Mouse (Mus musculus): ENCODE data around the gene Ccr2. TPM values are rescaled to one million over a fixed set of nuclear protein-coding genes. Genes with fewer than 3 reads are reported as not detected.
"Not testable (repeated sequence)": the region's sequence is repeated elsewhere in the genome, so short reads cannot be mapped to it uniquely, and the experiment has no call there.

Gene Ccr2
- total RNA-seq (2021), result 1 to 10 TPM; 1.2 to 1.5 TPM
- long read RNA-seq, experiment 1, result 0 reads
- long read RNA-seq, experiment 2, full-length matches to known transcripts, result 3 of 4 reads
- long read RNA-seq, experiment 2, partial matches to known transcripts, result 0 of 4 reads
- long read RNA-seq, experiment 2, other reads (novel, unspliced or antisense), result 1 of 4 reads

DNA sequence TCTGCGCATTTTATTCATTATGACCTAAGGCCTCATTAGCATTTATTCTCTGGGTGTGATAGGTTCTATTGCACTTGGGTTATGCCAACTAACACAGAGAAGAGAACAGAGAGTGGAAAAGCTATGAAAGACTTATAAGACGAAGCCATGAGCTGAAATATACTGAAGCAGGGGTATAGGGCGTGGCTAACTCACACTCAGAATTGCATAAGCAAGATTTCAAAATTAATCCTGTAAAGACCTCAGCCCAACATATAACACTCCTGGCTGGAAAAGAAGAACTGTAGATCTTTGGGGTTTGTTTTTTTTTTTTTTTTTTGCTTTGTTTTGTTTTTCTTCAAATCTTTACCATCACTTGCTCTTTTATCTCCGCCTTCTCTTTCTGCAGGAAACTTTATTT is at the start of gene Ccr2:
Gene Ccr2 (plus strand): TSS at position 228 of the 400 bp plus-strand sequence.
- no peak for DNase-seq (ENCODE audit: low spot score in 2 of 2)

DNA sequence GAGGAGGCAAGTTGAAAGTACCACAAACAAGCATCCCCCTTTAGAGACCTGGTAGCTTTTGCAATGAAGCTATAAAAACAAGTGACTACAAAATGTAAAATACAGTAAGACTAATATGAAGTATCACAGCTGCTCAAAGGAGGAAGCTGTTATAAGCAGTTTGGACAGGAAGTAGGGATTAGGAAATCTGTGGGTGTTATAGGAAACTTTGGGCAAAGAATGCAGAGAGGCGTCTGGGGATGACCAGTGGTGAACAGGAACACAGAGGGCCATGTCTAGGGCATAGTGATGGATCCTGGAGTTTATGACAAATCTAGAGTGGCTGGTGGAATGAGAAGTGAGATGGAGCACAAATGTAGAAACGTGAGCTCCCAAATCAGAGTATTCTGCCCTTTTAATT is 48.2 kb upstream of the Ccr2 start:
- no peak for DNase-seq (ENCODE audit: low spot score in 2 of 2)

DNA sequence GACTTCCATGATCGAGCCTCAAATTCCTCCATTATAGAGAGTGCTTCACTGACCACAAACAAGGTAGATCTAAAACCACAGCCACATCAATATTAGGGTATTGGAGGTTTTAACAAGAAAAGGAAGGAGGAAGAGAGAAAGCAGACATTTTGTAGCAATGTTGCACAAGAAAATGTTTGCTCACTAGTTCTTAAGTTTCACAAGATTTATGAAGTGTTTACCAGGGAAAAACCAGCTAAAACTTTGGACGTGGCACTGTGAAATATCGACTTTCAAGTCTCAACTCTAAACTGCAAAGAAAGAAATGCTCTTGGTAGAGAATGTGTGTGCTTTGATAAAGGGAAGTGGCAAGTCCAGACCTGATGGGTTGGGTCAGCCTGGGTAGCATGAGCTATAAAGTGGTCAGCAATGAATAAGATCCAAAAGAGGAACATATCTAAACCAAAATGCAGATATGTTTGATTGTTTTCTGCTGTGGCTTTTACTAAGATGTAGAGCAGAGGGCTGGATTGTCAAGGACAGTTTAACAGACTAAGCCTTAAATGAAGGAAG is 45.5 kb upstream of the Ccr2 start:
- no peak for DNase-seq (ENCODE audit: low spot score in 2 of 2)

DNA sequence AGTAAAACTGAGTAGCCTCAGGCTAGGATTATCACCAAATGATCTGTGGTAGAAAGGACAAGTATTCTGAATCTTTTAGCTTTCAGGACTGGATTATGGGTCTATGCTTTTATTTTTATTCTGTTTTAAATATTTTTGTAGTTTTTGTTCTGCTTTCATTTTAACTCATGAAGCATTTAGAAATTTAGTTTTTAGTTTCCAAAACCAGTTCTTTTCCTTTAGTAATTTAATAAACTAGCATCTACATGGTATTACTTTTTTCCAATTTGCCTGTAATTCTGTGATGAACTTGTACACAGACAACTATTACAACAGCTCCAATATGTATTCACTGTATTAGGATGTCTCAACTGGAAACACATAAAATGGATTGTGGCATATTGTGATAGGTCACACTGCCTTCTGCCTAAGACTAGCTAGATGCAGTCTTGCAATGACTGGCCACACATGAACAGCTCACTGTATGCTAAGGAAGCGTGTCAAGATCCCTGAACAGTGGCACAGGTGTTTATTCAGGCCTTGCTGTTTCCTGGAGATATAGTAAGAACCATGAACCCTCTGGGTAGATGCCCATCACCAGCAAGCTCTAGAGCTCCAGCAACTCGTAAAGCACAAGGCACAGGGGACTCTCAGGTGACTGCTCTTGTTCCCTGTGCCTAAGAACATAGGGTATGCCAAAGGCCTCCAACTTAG is 41.9 kb upstream of the Ccr2 start:
- no peak for DNase-seq (ENCODE audit: low spot score in 2 of 2)

DNA sequence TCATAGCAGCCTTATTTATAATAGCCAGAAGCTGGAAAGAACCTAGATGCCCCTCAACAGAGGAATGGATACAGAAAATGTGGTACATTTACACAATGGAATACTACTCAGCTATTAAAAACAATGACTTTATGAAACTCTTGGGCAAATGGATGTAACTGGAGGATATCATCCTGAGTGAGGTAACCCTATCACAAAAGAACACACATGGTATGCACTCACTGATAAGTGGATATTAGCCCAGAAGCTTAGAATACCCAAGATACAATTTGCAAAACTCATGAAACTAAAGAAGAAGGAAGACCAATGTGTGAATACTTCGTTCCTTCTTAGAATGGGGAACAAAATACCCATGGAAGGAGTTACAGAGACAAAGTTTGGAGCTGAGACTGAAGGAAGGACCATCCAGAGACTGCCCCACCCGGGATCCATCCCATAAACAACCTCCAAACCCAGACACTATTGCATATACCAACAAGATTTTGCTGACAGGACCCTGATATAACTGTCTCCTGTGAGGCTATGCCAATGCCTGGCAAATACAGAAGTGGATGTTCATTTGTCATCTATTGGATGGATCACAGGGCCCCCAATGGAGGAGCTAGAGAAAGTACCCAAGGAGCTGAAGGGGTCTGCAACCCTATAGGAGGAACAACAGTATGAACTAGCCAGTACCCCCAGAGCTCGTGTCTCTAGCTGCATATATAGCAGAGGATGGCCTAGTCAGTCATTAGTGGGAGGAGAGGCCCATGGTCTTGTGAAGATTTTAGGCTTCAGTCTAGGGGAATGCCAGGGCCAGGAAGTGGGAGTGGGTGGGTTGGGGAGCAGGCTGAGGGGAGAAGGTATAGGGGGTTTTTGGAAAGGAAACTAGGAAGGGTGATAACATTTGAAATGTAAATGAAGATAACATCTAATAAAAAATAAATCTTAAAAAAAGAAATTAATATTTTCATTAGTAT is 40.0 kb upstream of the Ccr2 start:
- not testable (repeated sequence) for DNase-seq (ENCODE audit: low spot score in 2 of 2)

DNA sequence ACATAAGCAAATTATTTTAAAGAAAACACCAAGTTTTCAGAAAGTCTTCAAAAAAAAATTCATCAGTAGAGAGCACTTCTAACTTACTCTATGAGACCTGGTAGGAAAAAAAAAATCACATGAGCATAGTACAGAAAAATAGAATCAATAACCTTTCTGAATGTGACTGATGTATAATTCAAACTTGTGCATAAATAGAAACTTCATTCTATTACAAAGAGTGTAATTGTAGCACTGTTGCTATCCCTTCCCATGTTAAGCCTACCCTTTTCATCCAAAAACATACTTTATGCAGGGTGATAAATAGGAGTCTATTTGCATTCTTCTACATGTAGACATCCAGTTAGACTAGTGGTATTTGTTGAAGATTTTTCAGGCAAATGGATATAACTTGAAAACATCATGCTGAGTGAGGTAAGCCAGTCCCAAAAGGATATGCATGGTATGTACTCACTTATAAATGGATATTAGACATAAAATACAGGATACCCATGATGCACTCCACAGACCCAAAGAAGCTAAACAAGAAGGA is 35.1 kb upstream of the Ccr2 start:
- no peak for DNase-seq (ENCODE audit: low spot score in 2 of 2)

DNA sequence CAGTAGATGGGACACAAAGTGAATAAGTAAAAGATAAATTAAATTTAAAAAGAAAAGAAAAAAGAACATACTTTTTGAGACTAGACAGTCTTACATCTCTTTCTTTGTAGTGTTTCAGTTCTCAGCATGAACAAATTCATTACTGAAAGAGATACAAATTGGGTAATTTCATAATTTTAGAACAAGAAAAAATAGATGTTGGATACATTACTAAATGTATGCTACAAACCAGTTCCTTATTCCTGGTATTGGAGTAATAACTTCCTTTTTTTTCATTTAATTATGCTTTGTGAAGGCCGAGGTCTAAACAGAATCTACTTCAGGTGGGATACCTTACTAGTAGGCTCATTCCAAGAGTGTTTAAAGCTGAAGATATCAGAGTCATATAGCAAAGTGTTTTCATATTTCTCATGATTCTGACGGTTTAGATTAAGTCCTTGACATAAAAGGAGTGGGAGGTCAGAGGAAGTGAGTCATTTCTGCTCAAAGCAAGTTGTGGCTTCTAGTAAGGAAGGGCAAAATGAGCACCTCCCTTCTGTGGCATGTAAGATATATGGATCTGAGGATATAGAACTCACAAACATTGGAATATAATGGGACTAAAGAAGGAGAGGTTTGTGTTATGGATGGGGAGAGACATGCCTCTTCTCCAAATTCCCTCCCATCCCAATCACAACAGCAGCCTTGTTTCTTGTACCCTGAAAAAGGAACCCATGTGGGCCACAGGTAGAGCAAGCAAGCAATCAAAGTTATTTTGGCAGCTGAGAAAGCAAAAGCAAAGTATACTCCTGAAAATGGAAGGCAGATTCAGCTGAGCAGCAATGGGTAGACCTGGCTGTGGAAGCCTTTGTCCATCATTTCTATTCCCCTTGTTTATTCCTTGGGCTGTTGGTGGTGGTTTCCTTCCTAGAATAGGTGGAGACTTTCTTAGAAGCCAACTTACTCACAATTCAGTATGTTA is 33.4 kb upstream of the Ccr2 start:
- no peak for DNase-seq (ENCODE audit: low spot score in 2 of 2)

DNA sequence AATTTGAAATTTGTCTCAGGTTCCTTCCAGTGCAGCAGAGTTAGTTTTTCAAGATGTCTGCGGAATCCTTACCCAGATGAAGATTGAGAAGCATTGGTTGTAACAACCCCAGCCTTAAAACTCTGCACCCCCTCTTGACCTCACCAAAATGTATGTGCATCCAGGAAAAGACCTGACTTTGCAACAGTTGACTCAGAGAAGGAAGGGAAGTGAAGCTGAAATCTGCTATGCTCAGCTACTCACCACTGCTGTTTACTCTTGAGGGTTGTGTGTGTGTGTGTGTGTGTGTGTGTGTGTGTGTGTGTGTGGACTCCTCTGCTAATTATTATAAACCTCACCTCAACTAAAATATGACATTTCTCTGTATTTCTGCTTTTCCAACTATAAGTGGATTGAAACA is 30.2 kb upstream of the Ccr2 start:
- DNase-seq (ENCODE audit: low spot score in 2 of 2), result no peak

DNA sequence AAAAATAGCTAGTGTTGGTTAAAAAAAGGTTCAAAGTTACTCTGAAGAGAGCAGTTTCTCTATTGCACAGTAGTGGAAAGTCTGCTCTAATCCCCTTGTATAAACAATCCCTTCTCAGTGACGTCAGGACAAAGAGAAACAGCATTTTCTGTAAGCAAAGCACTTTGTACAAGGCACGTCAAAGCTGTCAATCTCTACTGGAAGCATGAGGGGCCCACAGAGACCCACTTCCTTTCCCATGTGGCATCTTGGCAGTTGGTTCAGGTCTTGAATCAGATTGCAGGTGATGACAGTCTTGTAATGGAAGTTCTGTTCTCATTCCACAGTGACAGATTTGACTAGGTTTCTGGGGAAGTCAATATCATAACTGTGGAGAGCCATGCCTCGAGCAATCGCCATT is 21.9 kb upstream of the Ccr2 start:
- no peak for DNase-seq (ENCODE audit: low spot score in 2 of 2)

DNA sequence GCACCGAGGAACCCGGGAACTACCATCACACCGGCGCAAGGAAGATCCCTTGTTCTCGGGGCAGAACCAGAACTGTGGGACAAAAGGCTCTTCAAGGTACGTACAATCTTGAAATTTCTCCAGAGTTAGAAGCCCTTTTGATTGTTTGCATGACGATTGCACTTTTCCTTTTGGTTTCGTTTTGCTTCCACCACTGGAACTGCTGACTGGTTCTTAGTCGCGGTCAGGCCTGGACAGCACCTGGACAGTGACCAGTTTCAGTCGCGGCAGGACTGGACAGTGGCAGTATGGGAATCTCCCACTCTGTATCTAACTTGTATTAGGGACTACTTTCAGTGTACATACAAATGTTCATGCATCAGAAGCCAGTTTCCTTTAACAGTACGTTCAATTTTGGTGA is 21.3 kb upstream of the Ccr2 start:
- not testable (repeated sequence) for DNase-seq (ENCODE audit: low spot score in 2 of 2)

DNA sequence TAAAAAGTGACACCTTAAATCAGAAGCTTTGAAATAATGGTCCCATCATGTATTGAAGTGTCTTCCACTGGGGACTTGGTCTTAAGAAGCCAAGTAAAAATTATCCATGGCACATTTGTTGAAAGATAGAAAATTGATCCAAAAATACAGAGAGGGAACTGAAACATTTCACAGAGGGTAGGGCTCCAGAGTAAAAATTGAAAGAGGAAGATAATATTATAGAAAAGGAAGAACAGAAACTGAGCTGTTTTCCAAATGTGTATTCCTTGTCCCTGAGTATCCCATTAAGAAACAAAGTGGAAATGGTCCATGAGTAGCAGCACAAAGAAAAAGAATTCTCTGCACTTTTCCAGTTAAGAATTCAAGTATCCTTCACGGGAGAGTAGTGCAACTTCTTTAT is 11.3 kb upstream of the Ccr2 start:
- DNase-seq (ENCODE audit: low spot score in 2 of 2), result no peak

DNA sequence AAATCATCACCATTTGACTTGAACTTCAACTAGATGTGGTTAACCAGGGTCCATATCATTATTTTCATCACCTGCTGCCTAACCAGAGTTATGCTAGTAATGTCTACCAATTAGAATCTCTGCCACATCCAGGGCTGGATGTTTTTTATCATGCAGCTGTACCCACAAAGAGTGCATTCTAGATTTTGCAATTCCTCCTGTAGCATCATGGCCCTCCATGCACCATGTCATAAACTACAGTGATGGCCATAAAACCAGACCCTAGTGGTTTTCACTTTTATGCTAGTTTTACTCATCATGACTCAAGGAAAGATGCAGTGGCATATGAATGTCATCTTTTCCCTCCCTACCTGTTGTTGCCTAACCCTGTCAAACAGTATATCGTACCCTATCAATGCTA is 2.6 kb upstream of the Ccr2 start:
- no peak for DNase-seq (ENCODE audit: low spot score in 2 of 2)

DNA sequence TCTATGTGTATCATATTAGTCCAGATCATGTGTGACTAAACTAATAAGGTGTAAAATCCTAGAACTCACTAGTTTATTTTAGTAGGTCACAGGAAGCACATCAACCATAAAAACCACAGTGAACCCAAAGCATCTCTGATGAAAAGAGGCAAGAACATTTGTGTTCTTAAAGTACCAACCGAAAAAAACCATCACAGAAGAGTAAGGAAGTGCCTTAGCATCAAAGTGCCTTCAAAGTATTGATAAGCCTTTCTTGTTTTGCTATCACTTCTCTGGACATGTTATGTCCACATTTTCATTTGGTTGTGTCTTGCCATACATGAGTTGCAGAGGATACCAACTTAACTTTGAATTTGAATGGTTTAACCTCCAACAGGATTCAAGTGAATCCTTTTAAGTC is 1.4 kb upstream of the Ccr2 start:
- no peak for DNase-seq (ENCODE audit: low spot score in 2 of 2)

DNA sequence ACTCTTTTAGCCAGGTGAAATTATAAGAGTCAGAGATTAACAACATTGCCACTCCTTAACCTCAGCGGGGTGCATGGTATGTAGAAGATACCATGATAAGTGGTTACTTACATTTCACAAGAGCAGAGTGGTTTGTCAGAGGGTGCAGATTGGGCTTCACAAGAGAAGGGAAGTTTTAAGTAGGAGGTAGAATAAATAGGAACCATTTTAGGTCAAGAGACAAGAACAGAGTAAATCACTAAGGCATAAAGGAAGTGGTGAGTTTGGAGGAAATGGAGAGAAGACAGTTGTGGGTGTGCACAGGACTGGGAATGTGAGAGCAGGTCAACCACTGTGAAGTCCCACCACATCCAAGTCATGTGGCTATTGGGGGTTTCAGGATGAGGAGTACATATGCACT is 1.4 kb downstream of the Ccr2 start:
- DNase-seq (ENCODE audit: low spot score in 2 of 2), result no peak

DNA sequence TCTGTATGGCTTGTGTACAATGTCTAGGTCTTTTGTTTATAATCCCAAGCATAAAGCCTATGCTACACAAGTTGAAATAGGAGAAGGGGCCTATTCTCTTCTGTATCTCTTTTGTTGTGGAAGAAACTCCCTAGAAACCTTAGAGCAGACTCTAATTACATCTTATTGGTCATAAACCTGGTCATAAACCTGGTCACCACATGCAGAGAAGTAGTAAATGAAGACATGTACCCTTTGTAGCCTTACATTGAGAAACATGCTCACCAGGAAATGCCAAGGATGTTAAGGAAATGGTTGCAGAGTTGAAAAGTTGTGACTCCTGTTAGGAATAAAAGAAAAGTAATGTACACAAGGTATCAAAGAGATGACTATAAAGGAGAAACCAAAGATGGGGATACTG is 3.4 kb downstream of the Ccr2 start:
- DNase-seq (ENCODE audit: low spot score in 2 of 2), result no peak

DNA sequence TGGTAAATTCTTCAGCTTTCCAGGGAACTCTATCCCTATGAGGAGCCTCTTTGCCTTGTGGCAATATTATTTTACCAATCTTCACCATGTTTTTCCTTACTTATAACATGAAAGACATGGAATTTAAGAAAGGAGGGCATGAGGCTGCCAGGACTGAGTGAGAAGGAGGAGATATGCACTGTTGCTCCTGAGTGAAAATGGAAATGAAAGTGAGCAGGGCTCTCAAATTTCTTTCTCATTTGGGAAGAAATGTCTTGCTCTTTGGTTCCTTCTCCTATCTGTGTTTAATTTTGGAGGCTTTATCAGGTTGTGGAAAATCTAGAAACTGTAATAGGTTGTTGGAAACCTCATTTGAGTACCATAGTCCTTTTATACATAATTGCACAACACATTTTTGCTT is 5.5 kb downstream of the Ccr2 start:
- DNase-seq (ENCODE audit: low spot score in 2 of 2), result no peak

DNA sequence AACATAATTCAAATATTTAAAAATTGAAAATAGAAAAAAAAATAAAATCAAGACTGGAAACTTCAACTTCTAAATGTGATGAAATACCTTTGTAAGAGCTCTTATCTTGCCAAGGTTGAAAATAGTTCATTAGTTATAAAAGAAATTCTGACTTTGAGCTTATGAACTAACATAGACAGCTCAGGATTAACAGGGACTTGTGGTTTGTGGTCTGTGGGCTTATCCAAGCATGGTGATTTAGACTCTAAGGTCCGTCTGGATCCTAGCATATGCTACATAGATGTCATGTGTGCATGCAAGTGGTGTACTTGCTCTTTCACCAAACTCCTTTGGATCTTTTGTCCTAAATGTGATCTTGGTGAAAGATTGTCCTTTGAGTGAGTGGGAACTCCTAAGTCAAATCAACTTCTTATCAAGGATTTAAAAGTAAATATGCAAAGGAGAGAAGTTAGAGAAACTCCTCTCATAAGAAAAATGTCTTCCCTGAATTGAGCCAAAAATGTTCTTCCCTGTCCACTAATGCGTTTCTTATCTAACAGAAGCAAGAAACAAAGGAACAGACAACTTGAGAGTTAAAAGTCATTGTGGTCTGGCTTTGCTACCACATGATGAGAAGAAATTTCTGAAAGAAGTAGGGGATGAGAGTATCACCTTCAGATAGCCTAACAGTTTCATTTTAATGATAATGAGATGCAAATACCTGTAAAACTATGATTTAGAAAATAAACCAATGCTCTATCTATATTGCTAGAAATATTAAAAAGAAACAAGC is 6.8 kb downstream of the Ccr2 start:
- no peak for DNase-seq (ENCODE audit: low spot score in 2 of 2)

DNA sequence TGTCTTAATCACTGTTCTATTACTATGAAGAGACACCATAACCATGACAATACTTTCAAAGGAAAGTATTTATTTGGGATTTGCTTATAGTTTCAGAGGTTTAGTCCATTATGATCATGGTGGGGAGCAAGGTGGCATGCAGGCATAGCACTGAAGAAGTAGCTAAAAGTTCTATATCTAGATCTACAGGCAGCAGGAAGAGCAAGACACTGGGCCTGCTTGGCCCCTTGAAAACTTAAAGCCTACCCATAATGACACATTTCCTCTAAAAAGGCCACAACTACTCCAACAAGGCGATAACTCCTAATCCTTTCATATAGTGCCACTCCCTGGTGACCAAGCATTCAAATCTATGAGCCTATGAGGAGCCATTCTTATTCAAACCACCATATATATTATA is 10.2 kb downstream of the Ccr2 start:
- no peak for DNase-seq (ENCODE audit: low spot score in 2 of 2)

DNA sequence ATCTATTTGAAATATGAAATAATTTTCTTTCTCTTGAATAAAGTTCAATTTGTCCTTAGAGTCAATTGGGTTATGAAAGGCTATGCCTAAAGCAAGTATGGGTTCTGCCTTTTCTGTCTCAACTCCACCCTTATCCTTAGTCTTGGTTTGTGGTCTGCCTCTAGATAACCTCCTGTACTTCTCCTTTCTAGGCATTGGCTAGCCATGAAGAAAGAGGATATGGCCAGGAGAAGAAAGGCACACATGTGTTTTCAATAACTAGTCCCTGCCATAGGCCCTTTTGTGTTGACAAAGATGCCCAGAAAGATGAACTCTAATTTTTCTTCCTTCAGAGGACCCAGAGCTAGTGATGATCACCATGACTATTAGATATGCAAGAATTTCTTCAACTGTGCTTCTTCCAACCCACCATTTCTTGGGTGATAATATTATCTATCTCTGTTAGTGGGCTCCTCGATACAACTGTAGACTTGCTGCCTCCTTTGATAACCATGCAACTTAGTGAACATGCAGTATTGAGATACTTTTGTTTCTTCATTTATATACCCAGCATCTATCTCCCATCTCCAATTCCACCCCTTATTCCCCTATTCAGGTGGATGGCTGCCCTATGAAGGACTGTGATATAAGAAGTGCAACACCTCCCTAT is 11.0 kb downstream of the Ccr2 start:
- DNase-seq (ENCODE audit: low spot score in 2 of 2), result no peak
